Mouse (Mus musculus): ENCODE measurements at regions not wholly inside any gene's neighbourhood (a gene's known extent, or its start where the extent isn't known, plus 50 kb on each side); places are given as distances from the start of the nearest gene placed in this dataset.

DNA sequence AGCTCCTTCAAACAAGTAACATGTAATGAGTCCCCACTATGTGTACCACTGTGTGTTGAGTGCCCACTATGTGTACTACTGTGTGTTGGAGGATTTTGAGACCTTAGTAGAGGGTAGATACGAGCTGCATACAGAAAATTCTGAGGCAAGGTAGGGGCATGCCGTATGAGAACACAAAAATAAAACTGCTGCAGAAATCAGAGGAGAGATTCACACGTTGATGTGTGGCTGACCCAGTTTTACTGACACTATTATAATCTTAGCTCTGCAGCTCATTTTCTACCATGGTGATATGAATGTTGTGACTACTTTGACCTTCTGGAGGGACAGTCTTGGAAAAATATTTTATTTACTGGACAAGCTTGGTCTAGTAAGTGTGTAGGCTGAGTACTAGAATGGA is 469.0 kb downstream of the D3Ertd751e start:
- H3K4me1 ChIP-seq (ENCODE audit: control insufficient read depth, insufficient read depth, low read length), result no peaks in the 10 kb centered on the region
- no peaks in the 10 kb centered on the region for H3K36me3 ChIP-seq (ENCODE audit: control insufficient read depth, insufficient read depth, low read length, poor library complexity, severe bottlenecking)
- H3K27ac ChIP-seq (ENCODE audit: insufficient read depth, low read length), result no peak overlapping the region
- no peak overlapping the region for H3K9ac ChIP-seq (ENCODE audit: low read depth, poor library complexity, severe bottlenecking)
- TF ChIP-seq POLR2A (IDR thresholded peaks at IDR 0.05; ENCODE audit: insufficient read depth, low read length) (no peak), CTCF (IDR thresholded peaks at IDR 0.05; ENCODE audit: low read depth, low read length) (no peak), EP300 (IDR thresholded peaks at IDR 0.05; ENCODE audit: insufficient read depth, low read depth, low read length) (no peak)
- H3K4me3 ChIP-seq (ENCODE audit: low read depth, low read length), result no peak overlapping the region
- no peaks in the 10 kb centered on the region for H3K27me3 ChIP-seq (ENCODE audit: control insufficient read depth, insufficient read depth, low read length, poor library complexity, severe bottlenecking)
- no peaks in the 10 kb centered on the region for H3K9me3 ChIP-seq (replicated peaks; ENCODE audit: control insufficient read depth, insufficient read depth, low read length, poor library complexity, severe bottlenecking)

DNA sequence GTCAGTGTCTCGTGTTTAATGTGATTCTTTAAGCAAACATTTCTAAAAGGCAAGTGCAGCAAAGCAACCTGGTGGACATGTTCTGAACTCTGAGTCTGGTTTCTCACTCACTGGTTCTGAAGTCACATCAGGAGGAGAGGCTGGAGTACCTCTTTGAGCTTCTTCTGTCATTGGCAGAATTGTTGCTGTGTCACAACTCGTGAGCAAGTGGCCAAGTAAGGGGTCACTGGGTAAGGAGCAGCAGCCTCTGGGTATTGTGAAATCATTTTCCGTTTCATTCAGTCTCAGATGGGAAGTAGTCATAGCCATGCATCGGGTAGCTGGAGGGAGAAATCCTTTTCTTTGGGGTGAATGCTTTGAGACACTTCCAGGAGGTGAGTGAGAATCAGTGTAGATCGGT is 470.0 kb downstream of the D3Ertd751e start:
- H3K27ac ChIP-seq (ENCODE audit: insufficient read depth, low read length), result no peak overlapping the region

DNA sequence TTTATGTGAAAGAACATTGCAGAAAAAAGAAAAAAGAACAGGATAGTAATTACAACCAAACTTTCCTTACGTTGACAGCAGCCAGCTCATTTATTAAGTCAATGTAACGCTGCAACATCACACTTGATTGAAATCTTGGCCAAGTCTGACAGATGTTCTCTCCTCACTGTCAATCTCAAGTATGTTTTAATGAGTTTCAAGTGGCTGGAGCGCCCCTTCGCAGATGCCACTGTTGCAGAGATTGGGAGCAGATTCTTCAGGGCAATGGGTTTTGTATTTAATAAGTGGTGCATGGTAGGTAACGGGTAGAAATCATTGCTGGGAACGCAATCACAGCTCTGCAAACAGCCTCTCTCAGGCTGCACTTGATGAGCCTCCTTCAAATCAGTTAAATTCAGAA is 470.8 kb downstream of the D3Ertd751e start:
- Histone ChIP-seq H3K4me3 (ENCODE audit: low read depth, low read length) (no peak overlapping the region), H3K27ac (ENCODE audit: insufficient read depth, low read length) (no peak overlapping the region), H3K36me3 (ENCODE audit: control insufficient read depth, insufficient read depth, low read length, poor library complexity, severe bottlenecking) (no peaks in the 10 kb centered on the region), H3K27me3 (ENCODE audit: control insufficient read depth, insufficient read depth, low read length, poor library complexity, severe bottlenecking) (no peaks in the 10 kb centered on the region), H3K4me1 (ENCODE audit: control insufficient read depth, insufficient read depth, low read length) (no peaks in the 10 kb centered on the region), H3K9ac (ENCODE audit: low read depth, poor library complexity, severe bottlenecking) (no peak overlapping the region), H3K9me3 (replicated peaks; ENCODE audit: control insufficient read depth, insufficient read depth, low read length, poor library complexity, severe bottlenecking) (no peaks in the 10 kb centered on the region)
- TF ChIP-seq POLR2A (IDR thresholded peaks at IDR 0.05; ENCODE audit: insufficient read depth, low read length), result no peak
- TF ChIP-seq CTCF (IDR thresholded peaks at IDR 0.05; ENCODE audit: low read depth, low read length), result no peak
- no peak for TF ChIP-seq EP300 (IDR thresholded peaks at IDR 0.05; ENCODE audit: insufficient read depth, low read depth, low read length)

More for the DNA sequence above, 470.0 kb downstream of the D3Ertd751e start:
- Histone ChIP-seq H3K36me3 (ENCODE audit: control insufficient read depth, insufficient read depth, low read length, poor library complexity, severe bottlenecking) (no peaks in the 10 kb centered on the region), H3K9ac (ENCODE audit: low read depth, poor library complexity, severe bottlenecking) (no peak overlapping the region), H3K4me1 (ENCODE audit: control insufficient read depth, insufficient read depth, low read length) (no peaks in the 10 kb centered on the region), H3K27me3 (ENCODE audit: control insufficient read depth, insufficient read depth, low read length, poor library complexity, severe bottlenecking) (no peaks in the 10 kb centered on the region), H3K9me3 (replicated peaks; ENCODE audit: control insufficient read depth, insufficient read depth, low read length, poor library complexity, severe bottlenecking) (no peaks in the 10 kb centered on the region), H3K4me3 (ENCODE audit: low read depth, low read length) (no peak overlapping the region)
- TF ChIP-seq EP300 (IDR thresholded peaks at IDR 0.05; ENCODE audit: insufficient read depth, low read depth, low read length) (no peak), CTCF (IDR thresholded peaks at IDR 0.05; ENCODE audit: low read depth, low read length) (no peak), POLR2A (IDR thresholded peaks at IDR 0.05; ENCODE audit: insufficient read depth, low read length) (no peak)

DNA sequence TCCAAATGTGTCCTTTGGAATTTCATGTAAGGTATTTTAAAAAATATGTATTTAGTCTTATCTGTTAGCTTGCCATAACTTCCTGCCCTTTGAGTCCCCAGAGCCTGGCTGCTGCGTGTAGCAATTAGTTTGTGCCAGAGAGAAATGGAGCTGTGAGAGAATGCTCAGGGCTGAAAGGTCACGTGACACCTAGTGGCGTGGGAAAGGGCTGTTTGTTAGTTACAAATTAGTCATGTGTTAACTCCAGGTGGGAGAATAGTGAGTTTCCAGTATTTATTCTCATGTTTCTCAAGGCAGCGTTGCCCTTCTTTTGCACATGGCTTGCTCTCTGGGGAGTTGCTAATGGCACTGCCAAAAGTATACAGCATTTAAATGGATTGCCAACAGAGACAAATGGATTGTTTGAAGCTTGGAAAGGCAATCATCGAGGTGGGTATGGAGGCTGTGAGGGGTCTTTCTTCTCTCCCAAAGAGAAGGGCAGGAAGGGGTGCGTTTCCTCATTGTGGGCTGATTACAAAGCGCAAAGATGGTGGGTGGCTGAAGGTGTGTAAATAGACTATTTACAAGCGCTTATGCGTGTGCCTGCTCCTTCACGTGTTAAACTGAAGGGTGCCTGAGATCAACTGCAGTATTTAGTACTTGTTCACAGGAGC is 472.3 kb downstream of the D3Ertd751e start:
- TF ChIP-seq CTCF (IDR thresholded peaks at IDR 0.05; ENCODE audit: low read depth, low read length), result no peak
- TF ChIP-seq POLR2A (IDR thresholded peaks at IDR 0.05; ENCODE audit: insufficient read depth, low read length), result no peak
- no peak for TF ChIP-seq EP300 (IDR thresholded peaks at IDR 0.05; ENCODE audit: insufficient read depth, low read depth, low read length)

DNA sequence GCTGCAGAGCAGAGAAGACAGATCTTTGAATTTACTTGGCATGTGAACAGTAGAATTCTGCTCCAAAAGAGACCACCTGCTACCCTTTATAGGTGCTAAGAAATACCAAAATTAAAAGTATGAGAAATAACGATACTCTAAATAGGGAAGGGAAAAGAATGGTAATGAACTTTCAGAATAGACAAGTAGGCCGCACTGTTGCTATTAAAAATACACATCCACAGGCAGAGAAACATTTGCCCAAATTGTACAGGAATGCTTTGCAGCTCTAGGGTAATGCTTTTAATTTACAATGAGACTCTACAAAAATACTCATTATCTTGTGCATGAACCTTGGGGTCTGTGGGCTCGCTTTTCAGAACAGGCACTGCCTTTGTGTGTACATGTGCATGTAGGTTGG is 476.3 kb downstream of the D3Ertd751e start:
- Histone ChIP-seq H3K36me3 (ENCODE audit: control insufficient read depth, insufficient read depth, low read length, poor library complexity, severe bottlenecking) (no peaks in the 10 kb centered on the region), H3K4me1 (ENCODE audit: control insufficient read depth, insufficient read depth, low read length) (no peaks in the 10 kb centered on the region), H3K9ac (ENCODE audit: low read depth, poor library complexity, severe bottlenecking) (no peak overlapping the region), H3K27ac (ENCODE audit: insufficient read depth, low read length) (no peak overlapping the region), H3K27me3 (ENCODE audit: control insufficient read depth, insufficient read depth, low read length, poor library complexity, severe bottlenecking) (no peaks in the 10 kb centered on the region), H3K9me3 (replicated peaks; ENCODE audit: control insufficient read depth, insufficient read depth, low read length, poor library complexity, severe bottlenecking) (no peaks in the 10 kb centered on the region), H3K4me3 (ENCODE audit: low read depth, low read length) (no peak overlapping the region)
- TF ChIP-seq CTCF (IDR thresholded peaks at IDR 0.05; ENCODE audit: low read depth, low read length), result no peak
- TF ChIP-seq POLR2A (IDR thresholded peaks at IDR 0.05; ENCODE audit: insufficient read depth, low read length), result no peak
- no peak for TF ChIP-seq EP300 (IDR thresholded peaks at IDR 0.05; ENCODE audit: insufficient read depth, low read depth, low read length)

More for the DNA sequence above, 472.3 kb downstream of the D3Ertd751e start:
- Histone ChIP-seq H3K4me3 (ENCODE audit: low read depth, low read length) (no peak overlapping the region), H3K9me3 (replicated peaks; ENCODE audit: control insufficient read depth, insufficient read depth, low read length, poor library complexity, severe bottlenecking) (no peaks in the 10 kb centered on the region), H3K27ac (ENCODE audit: insufficient read depth, low read length) (no peak overlapping the region), H3K9ac (ENCODE audit: low read depth, poor library complexity, severe bottlenecking) (no peak overlapping the region), H3K36me3 (ENCODE audit: control insufficient read depth, insufficient read depth, low read length, poor library complexity, severe bottlenecking) (no peaks in the 10 kb centered on the region), H3K4me1 (ENCODE audit: control insufficient read depth, insufficient read depth, low read length) (no peaks in the 10 kb centered on the region), H3K27me3 (ENCODE audit: control insufficient read depth, insufficient read depth, low read length, poor library complexity, severe bottlenecking) (no peaks in the 10 kb centered on the region)

DNA sequence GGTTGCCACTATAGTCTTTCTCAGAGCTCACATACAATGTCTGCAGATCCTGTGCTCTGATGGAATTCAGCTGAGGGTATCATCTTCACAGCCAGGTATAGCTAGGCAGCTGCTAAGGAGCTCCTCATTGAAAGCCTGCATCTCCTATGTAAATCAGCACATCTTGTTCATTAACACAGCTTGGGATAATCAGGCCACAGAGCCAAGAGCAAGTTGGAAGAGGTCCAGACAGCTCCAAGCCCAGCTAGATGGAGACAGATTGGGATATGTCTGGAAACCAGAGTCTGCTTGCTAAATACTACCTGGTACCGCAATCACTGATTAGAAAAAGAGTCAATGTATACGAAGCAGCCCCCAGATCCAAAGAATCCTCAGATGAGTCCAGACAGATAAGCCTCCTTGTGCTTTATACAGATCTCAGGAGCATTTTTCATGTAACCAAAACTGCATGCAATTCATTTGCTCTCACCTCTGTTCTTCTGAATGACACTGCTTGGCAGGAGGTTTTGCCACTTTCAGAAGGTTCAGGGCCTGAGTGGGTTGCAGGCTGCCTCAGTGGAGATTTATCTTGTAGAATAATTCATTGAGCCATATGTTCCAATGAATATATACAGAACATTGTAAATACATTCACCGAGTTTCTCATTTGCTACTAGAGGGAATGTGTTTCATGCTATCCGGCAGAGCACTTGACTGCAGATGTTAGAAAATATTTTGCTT is 485.4 kb downstream of the D3Ertd751e start:
- Histone ChIP-seq H3K36me3 (ENCODE audit: control insufficient read depth, insufficient read depth, low read length, poor library complexity, severe bottlenecking) (no peaks in the 10 kb centered on the region), H3K9me3 (replicated peaks; ENCODE audit: control insufficient read depth, insufficient read depth, low read length, poor library complexity, severe bottlenecking) (peaks cover 20% of the 10 kb centered on the region), H3K27ac (ENCODE audit: insufficient read depth, low read length) (no peak overlapping the region), H3K27me3 (ENCODE audit: control insufficient read depth, insufficient read depth, low read length, poor library complexity, severe bottlenecking) (no peaks in the 10 kb centered on the region), H3K4me3 (ENCODE audit: low read depth, low read length) (no peak overlapping the region), H3K9ac (ENCODE audit: low read depth, poor library complexity, severe bottlenecking) (no peak overlapping the region), H3K4me1 (ENCODE audit: control insufficient read depth, insufficient read depth, low read length) (no peaks in the 10 kb centered on the region)
- TF ChIP-seq POLR2A (IDR thresholded peaks at IDR 0.05; ENCODE audit: insufficient read depth, low read length) (no peak), EP300 (IDR thresholded peaks at IDR 0.05; ENCODE audit: insufficient read depth, low read depth, low read length) (no peak), CTCF (IDR thresholded peaks at IDR 0.05; ENCODE audit: low read depth, low read length) (no peak)

All from ES-Bruce4 (cell line).